Mouse (Mus musculus): ENCODE results near the gene Fndc11.
A peak's percentile ranks its signal among the peaks of the same experiment; 100 is the strongest.
"Not testable (repeated sequence)": the region's sequence is repeated elsewhere in the genome, so short reads cannot be mapped to it uniquely, and the experiment has no call there.

The Fndc11 gene

GRCm38 (mm10) chr2:181219538-181220216, at the start of gene Fndc11:
Fndc11 (plus strand) TSS chr2:181220013.
- peak; percentile 92 for DNase-seq

GRCm38 (mm10) chr2:181174646-181175045, 45.2 kb upstream of the Fndc11 start:
- no peak for DNase-seq

- DNase-seq: no peak
These were observed 41.8 kb upstream of the Fndc11 start for GRCm38 (mm10) chr2:181178015-181178414.

- no peak for DNase-seq
These were observed 41.3 kb upstream of the Fndc11 start for GRCm38 (mm10) chr2:181178471-181178870.

- DNase-seq: no peak
These were observed 38.9 kb upstream of the Fndc11 start for GRCm38 (mm10) chr2:181180898-181181297.

GRCm38 (mm10) chr2:181186635-181187034, 33.2 kb upstream of the Fndc11 start:
- DNase-seq: peak; percentile 89

GRCm38 (mm10) chr2:181187121-181188000, 32.5 kb upstream of the Fndc11 start, which contains the start of gene Ppdpf:
Ppdpf (plus strand) TSS chr2:181187247.
- DNase-seq: peak; percentile 95

- DNase-seq: peak; percentile 24
These were observed 31.1 kb upstream of the Fndc11 start for GRCm38 (mm10) chr2:181188681-181189080.

- DNase-seq: no peak
These were observed 30.5 kb upstream of the Fndc11 start for GRCm38 (mm10) chr2:181189321-181189720.

GRCm38 (mm10) chr2:181191385-181191784, 28.4 kb upstream of the Fndc11 start:
- DNase-seq: not testable (repeated sequence)

- no peak for DNase-seq
These were observed 27.9 kb upstream of the Fndc11 start for GRCm38 (mm10) chr2:181191936-181192335.

- no peak for DNase-seq
These were observed 26.8 kb upstream of the Fndc11 start for GRCm38 (mm10) chr2:181193044-181193443.

- DNase-seq: no peak
These were observed 23.0 kb upstream of the Fndc11 start for GRCm38 (mm10) chr2:181196628-181197300.

- no peak for DNase-seq
These were observed 18.2 kb upstream of the Fndc11 start for GRCm38 (mm10) chr2:181201606-181202005.

GRCm38 (mm10) chr2:181202422-181202821, 17.4 kb upstream of the Fndc11 start, which contains the start of gene Ptk6:
Ptk6 (minus strand) TSS chr2:181202789.
- no peak for DNase-seq

GRCm38 (mm10) chr2:181202886-181203285, 16.9 kb upstream of the Fndc11 start:
- no peak for DNase-seq

- no peak for DNase-seq
These were observed 14.1 kb upstream of the Fndc11 start for GRCm38 (mm10) chr2:181205678-181206077.

GRCm38 (mm10) chr2:181206118-181206517, 13.7 kb upstream of the Fndc11 start:
- no peak for DNase-seq

GRCm38 (mm10) chr2:181212389-181213020, 7.3 kb upstream of the Fndc11 start:
- peak; percentile 32 for DNase-seq

- peak; percentile 45 for DNase-seq
These were observed 6.8 kb upstream of the Fndc11 start, which contains the start of gene Srms for GRCm38 (mm10) chr2:181213021-181213445. Srms (minus strand) TSS chr2:181213185.

- no peak for DNase-seq
These were observed 3.8 kb upstream of the Fndc11 start for GRCm38 (mm10) chr2:181216037-181216436.

GRCm38 (mm10) chr2:181218881-181219485, 830 bp upstream of the Fndc11 start:
- DNase-seq: peak; percentile 26

Measured in thymus, postnatal 25 days (tissue).